ENCODE assay signal across 8 mouse cellular contexts in the genomic region with DNA sequence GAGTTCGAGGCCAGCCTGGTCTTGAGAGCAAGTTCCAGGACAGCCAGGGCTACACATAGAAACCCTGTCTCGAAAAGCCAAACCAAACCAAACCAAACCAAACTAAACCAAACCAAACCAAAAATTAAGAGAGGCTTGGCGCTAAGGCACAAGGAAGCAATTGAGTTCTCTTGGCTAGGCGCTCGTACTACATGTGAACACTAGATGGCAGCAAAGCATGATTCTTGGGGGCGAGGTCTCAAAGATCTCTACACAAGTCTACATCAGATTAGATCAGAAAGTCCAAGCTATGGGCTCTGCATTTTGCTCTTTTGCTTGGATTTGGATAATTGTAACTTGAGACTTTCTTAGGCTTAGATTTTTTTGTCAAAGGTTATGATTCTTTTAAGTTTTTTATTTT. TPM values are rescaled to one million over a fixed set of nuclear protein-coding genes. Genes with fewer than 3 reads are reported as not detected.
DNase-seq lines count a peak whose midpoint lies in the region; ATAC-seq and TF ChIP-seq lines count a peak whose summit lies in the region.

No protein-coding gene starts in this region.

- H3K4me1 ChIP-seq in G1E (ENCODE audit: insufficient read depth, low read depth, low read length): peaks cover 9% of the 10 kb centered on the region
- H3K4me1 ChIP-seq in lung, adult 2 months (ENCODE audit: control insufficient read depth, insufficient read depth, low read length): no peaks in the 10 kb centered on the region

- DNase-seq in A20 (ENCODE audit: low read depth, low spot score) (peak; percentile 78), G1E (ENCODE audit: low spot score) (peak; percentile 22)
- peak; percentile 78 for DNase-seq in cerebellum, adult 8-10 months
- peak; percentile 34 to 74 for DNase-seq in frontal cortex, postnatal 14 days (ENCODE audit: low spot score in 2 of 2)
- DNase-seq in kidney, postnatal 36 days: peak; percentile 69 to 80
- peak; percentile 57 for DNase-seq in lung, adult 2 months
- DNase-seq in retina, postnatal 7 days (ENCODE audit: low read depth, low spot score): peak; percentile 67
- peak; percentile 61 for DNase-seq in urinary bladder, postnatal 25 days (ENCODE audit: low spot score)

- ATAC-seq in G1E (ENCODE audit: extremely low read depth, insufficient number of reproducible peaks, low FRiP score, poor library complexity, severe bottlenecking): no peak

- 7% methylated on average over 6 of the region's 6 CpGs for WGBS in lung, adult 2 months

- H3K36me3 ChIP-seq in G1E (replicated peaks): peaks cover 27% of the 10 kb centered on the region

- H3K4me3 ChIP-seq in G1E (ENCODE audit: low read depth, low read length): no peak overlapping the region
- H3K4me3 ChIP-seq in lung, adult 2 months (replicated peaks; ENCODE audit: extremely low read depth, low read depth, low read length): no peak overlapping the region

- H3K27me3 ChIP-seq in G1E (ENCODE audit: insufficient read depth, low read length): peaks cover 9% of the 10 kb centered on the region

- TF ChIP-seq POLR2A in lung, adult 2 months (IDR thresholded peaks at IDR 0.05; ENCODE audit: borderline replicate concordance, extremely low read depth, low read depth, low read length): no peak

- no peaks in the 10 kb centered on the region for H3K9me3 ChIP-seq in G1E (replicated peaks)

- peak; percentile 67 for TF ChIP-seq CTCF in G1E (IDR thresholded peaks at IDR 0.05; ENCODE audit: low read depth, low read length)
- TF ChIP-seq CTCF in lung, adult 2 months (IDR thresholded peaks at IDR 0.05; ENCODE audit: insufficient read depth, low read length): peak; percentile 54

RNA-seq across cellular contexts. Expression of a gene that starts 13.8 kb away (rescaled TPM):
- 7.5 and 9.7 TPM in 2 replicates for total RNA-seq in G1E (2014; fragmentation: Nextera tagmentation)
- 24.4 TPM in 2 replicates for total RNA-seq in G1E (2017)
- polyA plus RNA-seq in G1E (2012): 9.8 and 10.3 TPM in 2 replicates
- 26.7 and 32.8 TPM in 2 replicates for polyA plus RNA-seq in lung, adult 2 months (2012; rRNA removed)

RNA-seq across cellular contexts. Expression of a gene that starts 17.8 kb away (rescaled TPM):
- total RNA-seq in G1E (2014; fragmentation: Nextera tagmentation): 176 and 189 TPM in 2 replicates
- total RNA-seq in G1E (2017): 258 and 270 TPM in 2 replicates
- polyA plus RNA-seq in G1E (2012): 15.9 and 30.0 TPM in 2 replicates
- 7.3 and 13.0 TPM in 2 replicates for polyA plus RNA-seq in lung, adult 2 months (2012; rRNA removed)

RNA-seq across cellular contexts. Expression of a gene that starts 17.9 kb away (rescaled TPM):
- total RNA-seq in G1E (2014; fragmentation: Nextera tagmentation) (71.3 and 81.1 TPM in 2 replicates), G1E (2017) (230 and 242 TPM in 2 replicates)
- polyA plus RNA-seq in G1E (2012): 227 and 276 TPM in 2 replicates
- 50.7 and 57.3 TPM in 2 replicates for polyA plus RNA-seq in lung, adult 2 months (2012; rRNA removed)

Comparison
In these comparisons a context has a peak if more than half of its experiments do, and no peak if none do; other contexts are left out.
1. DNase-seq: peak in every context shown above with its lines; median percentile 78 in A20; 78 in cerebellum, adult 8-10 months; 74 in kidney, postnatal 36 days; 67 in retina, postnatal 7 days; 61 in urinary bladder, postnatal 25 days; 57 in lung, adult 2 months; 54 in frontal cortex, postnatal 14 days; 22 in G1E.